Mouse (Mus musculus) kidney, adult 9 months (tissue): Measurements from ENCODE around the gene Cdk9.

Experiments
- DNase-seq: peaks from one replicate; pipeline ENCODE4 v3.0.0; 2022

The Cdk9 gene

DNA sequence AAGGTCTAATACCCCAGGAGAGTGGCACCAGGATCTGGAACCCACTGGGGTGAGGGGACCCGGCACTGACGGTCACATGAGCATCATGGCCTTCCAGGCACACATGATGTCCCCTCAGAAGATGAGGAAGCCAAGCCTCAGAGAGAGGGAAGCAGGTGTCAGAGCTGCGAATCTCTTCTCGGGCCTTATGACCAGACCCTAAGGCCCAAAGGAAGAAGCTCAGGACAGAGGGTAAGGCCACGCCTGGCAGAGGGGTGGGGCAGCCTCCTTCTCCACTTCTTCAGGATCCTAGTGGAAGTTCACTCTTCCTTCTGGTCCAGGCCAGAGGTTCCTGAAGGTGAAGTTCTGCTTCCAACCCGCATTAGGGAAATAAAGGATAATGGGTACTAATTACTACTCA is 19.8 kb upstream of the Cdk9 start:
- no peak for DNase-seq

DNA sequence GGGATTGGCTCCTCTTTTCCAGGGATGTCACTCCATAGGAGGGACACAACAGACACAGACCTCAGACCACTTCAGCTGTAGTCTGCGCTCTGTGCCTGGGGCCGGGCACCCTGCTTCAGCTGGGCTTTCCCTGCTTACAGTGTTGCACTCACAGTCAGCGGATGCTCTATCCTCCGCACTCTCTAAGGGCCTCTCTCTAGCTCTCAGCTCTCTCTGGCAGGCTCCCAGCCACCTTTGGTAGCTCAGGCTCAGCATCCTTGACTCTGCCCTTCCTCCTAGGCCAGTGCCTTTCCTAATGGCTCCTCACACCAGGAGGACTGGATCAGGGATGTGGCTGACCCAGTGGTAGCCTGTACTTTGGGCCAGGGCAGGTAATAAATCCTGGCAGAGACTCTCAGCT is 19.0 kb upstream of the Cdk9 start:
- DNase-seq: no peak

DNA sequence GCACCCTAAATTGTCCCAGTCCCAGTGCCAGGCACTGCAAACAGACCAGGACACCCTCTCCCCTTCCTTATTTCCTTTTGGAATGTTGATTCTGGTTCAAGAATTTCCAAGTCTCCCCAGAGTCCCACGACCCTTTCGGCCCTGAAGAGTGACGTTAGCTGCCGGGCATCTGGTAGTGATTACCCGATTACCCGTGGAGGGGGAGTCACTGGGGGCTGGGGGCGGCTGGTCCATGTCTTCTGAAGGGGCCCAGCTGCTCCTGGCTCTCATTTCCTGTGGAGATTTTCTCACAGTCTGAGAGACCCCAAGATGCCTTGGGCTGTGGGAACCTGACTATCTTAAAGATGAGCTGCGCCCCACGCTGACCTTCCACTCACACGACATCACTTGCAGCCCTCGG is 18.0 kb upstream of the Cdk9 start:
- DNase-seq: no peak

DNA sequence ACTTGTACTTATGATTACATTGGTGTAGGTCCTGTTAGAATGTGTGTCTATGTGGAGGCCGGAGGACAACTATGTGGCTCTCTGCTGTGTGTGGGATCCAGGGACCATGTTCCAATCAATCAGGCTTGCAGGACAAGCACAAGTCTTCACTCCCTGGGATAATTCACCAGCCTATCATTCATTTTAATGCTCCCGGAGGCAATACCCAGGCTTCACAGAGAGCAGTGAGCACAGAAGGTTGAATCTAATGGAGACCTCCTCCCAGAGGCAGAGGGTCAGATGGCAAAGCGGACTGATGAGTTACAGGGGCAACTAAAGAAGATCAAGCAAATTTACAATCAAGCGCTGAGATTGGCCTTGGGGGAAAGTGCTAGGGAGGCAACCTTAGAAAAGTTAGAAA is 16.7 kb upstream of the Cdk9 start:
- no peak for DNase-seq

DNA sequence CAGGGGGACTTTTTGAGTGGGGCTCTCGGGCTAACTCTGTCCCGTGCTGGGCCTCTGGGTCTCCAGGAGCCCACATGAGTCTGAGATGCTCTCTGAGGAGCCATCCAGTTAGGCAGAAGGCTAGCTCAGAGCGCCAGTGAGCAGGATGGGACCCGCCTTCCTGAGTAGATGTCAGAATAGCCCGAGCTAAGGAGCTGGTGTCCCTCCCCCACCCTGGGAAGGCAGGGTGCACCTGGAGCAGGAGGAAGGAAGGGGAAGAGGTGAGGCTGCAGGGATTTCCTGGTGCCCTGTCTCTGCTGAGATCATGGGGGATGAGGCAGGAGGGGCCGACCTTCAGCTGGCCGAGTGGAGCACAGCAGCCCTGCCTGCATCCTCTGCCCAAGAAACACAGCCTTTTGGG is 15.6 kb upstream of the Cdk9 start:
- DNase-seq: peak; percentile 77

DNA sequence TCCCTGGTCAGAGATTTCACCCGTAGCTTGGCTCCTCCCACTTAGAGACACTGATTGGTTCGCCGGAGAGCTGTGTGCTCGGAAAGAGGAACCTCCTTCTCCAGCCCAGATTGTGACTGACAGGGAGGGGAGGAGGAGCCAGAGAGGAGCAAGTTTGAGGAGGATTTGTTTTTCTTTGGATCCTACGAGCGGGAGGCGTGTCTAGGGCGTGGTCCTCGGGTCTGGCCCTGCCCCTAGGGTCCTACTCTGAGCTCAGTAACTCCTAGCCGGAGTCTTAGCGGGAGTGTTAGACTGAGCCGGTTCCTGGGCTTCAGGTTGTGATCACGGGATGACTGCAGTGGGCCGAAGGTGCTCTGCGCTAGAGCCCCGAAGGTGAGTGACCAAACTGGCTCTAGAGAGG is 14.6 kb upstream of the Cdk9 start:
- DNase-seq: peak; percentile 98

DNA sequence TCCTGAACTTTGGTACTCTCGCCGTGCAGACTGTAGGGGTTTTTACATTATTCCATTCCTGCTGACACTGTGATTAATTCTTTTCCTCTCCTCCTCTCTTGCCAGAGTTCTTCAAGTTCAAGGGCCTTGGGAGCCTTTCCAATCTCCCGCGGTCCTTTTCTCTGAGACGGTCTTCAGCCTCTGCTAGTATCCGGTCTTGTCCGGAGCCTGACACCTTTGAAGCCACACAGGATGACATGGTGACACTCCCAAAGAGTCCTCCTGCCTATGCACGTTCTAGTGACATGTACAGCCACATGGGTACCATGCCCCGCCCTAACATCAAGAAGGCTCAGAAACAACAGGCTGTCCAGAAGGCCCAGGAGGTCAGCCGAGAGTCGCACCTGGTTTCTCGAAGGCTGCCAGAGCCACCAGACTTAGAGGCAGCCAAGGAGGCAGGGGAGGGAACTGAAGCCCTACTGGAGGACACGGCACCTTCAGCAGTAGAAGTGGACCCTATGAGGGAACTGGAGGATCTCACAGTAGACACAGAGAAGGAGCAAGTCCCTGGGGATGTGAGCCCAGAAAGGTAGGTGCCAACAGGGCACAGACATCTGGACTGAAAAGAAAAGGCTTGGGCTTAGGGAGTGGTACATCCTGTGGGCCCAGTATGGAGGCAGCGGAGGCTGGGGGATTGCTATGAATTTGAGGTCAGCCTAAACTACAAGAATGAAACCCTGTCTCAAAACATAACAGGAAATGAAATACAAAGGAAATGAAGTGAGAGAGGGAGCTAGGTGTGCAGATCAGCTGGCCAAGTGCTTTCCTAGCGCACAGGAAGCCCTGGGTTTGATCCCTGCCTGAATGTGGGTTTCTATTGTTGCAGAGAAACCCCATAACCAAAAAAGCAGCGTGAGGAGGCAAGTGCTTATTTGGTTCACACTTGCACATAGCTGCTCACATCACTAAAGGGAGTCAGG is 12.2 kb upstream of the Cdk9 start:
- no peak for DNase-seq

DNA sequence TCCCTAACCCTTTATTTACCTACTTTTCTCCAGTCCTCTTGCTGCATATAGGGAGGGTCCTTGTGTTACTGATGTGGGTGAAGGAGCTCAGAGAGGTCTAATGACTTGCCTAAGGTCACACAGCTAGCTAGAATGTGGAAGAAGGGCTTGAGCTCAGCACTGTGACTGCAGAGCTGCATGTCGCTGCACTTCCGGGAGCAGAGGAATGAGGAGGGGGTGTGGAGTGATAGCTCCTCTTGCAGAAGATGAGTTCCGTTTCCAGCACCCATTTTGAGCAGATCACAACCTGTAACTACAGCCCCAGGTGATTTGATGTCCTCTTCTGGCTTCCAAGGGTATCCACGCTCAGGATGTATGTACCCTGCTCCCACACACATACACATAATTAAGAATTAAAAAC is 11.3 kb upstream of the Cdk9 start:
- DNase-seq: no peak

DNA sequence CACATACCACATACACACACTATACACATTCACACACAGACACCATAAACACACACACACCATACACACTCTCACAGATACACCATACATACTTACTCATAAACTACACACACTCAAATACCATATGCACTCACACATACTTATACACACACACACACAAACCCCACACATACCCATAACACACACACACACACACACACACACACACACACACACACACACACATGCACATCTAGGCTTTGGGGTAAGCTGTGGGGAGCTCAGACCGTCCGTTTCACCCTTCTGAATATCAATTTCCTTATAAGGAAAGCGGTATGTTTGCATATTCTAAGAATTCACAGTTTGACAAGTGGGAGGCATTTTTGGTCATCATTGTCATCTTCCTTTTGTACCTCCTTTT is 9.7 kb upstream of the Cdk9 start:
- DNase-seq: no peak

DNA sequence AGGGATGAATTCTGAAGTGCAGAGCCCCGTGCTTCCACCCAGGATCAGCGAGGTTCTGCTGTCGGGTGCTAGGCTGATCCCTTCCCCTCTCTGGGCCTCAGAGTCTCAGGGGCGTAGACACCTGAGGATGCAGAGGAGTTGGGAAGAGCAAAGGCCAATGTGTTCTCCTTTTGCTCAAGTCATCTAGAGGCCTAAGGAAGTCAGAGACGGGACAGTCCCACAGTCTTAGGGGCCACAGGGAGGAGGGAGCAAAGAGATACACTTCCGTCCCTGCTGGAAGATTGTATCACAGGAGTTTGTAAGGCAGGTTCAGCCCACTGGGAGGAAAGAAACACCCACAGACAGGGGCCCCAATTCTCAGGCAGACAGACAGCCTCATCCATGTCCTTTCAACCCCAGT is 9.2 kb upstream of the Cdk9 start:
- DNase-seq: no peak

DNA sequence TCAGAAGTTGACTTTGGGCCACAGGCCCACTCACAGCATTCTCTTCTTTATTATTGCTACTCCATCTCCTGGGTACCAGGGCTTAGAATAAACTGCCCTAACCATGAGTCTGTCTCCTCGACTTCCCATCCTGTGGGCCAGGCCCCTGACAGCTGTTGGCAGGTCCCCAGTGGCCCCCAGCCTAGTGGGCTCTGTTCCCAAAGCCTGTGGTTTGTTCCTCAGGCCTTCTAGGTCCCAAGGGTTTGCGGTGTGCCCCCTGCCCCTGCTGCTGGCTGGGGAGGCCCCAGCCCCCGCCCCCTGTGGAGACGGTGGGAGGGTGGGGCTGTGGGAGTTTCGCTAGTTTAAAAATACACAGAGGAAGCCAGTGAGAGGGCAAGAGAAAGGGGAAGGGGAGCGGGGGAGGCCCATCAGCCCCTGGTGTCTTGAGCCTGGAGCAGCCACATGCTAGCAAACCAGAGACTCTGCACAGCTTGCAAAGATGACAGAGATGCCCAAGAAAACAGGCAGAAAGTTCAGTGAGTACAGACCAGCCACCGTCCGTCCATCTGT is 7.9 kb upstream of the Cdk9 start, which contains the start of gene Sh2d3c:
Gene Sh2d3c, plus strand, starts transcription at position 375 of the 549 bp plus-strand sequence.
- DNase-seq: no peak

DNA sequence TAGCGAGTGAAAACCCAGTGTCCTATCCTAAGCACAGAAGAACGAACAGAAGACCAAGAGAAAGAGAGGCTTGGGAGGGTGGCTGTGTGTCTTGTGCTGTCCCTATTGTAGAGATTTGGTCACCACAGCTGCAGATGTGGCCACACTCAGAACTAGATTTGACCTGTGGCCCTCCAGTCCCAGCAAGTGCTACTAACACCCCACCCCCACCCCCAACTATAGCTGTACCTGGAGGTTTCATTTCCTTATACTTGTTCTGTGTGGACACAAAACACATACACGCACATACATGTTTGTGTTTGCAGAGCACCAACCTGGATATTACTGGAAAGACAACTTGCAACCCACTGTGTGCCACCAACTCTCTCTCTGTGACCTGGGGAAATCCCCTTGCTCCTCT is 7.2 kb upstream of the Cdk9 start:
- DNase-seq: no peak

DNA sequence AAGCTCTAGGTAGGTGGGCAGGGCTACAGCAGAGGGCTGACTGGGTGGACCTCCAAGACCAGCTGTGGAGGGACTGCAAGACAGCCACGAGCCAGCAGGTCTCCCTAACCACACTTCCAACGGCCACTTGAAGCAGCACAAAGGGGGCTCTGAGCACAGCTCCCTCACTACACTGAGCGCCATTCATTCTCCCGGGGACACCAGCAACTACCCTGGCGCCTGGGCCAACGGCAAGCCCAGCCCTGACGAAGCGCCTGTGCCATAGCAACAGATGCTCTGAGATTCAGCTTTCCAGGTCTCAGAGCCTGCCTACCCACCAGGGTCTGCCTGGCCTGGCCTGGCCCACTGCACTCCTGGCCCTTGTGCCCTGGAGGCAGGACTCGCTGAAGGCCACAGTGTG is 5.9 kb upstream of the Cdk9 start:
- no peak for DNase-seq

DNA sequence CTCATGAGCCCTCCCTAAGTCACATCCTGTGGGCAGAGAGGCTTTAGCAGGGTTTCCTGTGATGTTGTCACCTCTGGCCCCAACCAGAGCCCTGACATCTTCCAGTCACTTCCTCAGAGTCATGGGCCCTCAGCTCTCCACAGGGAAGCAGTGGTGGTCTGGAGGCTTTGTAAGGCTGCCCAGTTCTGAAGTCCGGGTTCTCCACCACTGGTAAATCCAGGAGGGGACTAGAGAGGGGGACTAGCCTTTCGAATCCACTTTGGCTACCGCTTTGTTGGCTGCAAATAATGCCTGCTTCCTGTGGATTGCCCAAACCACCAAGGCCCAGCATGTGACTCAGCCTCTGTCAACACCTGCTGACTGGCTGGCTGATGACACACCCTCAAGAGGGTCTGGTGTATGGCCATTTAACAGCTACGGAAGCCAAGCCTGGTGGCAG is 2.1 kb upstream of the Cdk9 start:
- DNase-seq: no peak

DNA sequence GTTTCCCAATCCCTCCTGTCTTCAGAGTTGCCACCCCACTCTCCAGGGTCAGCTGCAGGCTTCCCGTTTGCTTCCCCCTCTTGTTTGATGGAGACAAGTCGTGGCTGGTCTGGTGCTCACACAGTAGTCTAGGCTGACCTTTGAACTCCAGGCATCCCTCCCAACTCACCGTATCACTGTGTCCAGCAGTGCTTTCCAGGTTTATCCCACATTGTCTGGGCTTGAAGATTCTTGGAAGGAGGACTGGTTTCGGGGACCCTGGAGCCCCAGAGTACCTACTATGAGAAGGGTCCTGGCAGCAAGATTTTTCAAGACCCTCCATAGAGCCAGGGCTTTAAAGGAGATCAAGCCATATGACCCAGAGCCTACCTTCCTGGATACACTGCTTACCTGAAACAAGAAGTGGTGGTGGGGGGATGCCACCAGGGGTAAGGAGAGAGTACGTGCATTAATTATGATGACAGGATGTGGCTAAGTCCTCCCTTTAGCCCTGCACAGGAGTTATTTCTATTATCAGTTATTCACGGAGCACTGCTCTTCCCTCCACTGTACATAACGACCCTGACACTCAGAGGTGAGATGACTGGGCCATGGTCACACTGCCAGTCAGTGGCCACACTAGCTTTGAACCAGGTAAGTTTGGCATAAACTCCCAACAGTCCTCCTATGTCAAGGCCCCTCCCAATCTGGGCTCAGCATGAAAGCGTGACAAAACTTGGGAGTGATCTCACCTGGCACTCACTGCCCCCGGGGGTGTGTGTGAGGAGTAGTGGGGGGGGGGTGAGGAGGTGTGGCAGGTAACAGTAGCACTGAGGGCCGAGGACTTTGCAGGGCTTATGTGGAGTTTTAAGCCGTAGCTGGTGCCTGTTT is 1.5 kb upstream of the Cdk9 start:
- no peak for DNase-seq

DNA sequence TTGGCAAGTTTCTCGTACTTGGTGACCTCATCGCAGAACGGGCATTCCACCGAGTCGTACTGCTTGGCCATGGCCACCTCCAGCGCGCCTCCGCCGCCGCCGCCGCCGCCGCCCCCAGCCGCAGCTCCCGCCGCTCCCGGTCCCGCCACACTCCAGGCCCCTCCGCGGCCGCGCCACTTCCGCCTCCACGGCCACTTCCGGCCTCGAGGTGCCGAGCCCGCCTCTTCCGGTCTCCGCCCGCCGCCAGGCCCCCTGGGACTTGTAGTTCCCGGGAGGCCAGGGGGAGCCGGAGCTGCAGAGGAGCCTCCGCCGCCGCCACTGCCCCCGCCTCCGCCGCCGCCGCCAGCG is 316 bp downstream of the Cdk9 start:
- peak; percentile 95 for DNase-seq

DNA sequence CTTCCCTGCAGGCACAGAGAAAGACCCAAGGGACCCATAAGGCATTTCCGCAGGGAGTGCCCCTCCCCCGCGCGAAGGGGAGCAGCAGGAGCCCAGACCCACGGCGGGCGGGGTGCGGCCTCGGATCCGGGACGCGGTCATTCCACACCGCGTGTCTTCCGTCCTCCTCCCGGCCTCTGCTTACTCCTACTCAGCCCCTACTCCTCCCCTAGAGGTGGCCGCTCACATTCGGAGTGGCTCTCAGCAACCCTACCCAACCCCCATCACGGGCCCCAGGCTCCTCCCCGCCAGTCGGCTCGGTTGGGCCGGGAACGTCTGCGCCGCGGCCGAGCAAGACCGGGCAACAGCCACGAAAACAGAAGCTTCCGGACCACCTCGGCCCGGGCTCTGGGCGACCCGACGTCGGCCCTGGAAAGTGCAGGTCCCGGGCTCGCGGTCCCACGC is 746 bp downstream of the Cdk9 start:
- DNase-seq: peak; percentile 85

DNA sequence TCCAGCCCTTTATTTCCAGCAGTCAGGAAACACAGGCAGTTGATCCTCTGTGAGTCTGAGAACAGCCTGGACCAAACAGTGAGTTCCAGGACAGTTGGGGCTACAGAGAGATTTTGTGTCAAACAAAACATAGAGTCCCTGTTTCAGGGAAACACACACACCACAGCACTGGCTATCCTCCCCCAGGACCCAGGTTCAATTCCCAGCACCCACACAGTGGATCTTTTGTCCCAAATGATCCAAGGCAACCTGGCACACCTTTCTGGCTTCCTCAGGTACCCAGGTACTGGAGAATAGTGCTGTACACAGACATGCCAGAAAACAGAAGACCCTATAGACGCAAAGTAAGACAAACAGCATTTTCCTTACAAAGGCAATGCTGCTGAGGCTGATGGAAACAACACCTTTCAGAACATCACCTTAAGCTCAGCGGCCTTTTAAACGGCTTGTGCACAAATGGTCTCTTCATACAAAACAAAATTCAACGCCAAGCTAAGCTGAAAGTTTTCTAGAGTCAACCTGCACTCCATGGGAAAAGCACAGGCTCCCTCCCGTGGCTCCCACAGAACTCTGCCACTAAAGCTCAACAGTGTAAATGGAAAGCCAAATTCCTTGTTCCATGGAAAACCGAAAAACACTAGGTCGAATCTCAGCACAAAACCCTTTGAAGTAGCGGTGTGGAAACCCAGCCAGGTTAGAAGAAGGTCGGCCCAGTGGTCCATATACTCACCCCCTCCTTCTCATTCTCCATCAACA is 1.4 kb downstream of the Cdk9 start:
- no peak for DNase-seq

DNA sequence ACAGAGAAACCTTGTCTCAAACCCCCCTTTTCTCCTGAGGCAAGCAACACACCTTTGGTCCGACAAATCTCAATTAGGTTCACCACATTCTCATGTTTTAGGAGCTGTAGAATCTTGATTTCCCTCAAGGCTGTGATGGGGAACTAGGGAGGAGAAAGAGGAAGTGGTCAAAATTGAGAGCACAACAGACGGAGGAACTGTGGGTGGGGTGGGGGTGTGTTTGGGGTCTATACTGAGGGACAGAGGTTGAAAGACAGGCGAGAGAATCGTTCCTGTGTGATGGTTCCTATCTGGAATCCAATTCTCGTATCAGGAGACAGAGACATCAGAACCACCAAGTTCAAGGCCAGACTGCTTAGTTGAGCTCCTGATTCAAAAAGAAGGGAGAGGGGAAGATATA is 2.5 kb downstream of the Cdk9 start:
- DNase-seq: no peak

DNA sequence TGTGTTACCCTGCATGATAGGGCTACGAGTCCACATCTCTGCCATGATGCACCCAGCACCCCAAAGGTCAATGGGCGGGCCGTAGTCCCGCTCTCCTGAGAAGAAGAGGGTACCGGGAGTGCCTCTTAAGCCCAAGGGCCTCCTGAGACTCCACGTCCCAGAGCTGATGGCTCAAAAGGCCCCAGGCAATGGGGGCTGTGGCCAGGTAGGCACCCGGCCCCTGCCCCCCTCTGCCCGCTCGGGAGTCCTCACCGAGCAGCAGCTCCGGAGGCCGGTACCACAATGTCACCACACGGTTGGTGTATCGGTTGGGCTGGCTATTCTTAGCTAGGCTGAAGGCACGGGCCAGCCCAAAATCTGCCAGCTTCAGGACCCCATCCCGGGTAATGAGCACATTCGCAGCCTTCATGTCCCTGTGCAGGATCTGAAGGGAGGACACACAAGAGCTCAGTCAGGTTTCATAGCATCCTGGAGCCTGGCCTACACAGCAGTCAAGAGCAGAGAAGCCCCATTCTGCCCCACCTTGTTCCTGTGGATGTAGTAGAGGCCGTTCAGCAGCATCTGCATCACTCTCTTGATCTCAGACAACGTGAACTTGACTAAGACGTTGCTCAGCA is 3.2 kb downstream of the Cdk9 start:
- DNase-seq: no peak

DNA sequence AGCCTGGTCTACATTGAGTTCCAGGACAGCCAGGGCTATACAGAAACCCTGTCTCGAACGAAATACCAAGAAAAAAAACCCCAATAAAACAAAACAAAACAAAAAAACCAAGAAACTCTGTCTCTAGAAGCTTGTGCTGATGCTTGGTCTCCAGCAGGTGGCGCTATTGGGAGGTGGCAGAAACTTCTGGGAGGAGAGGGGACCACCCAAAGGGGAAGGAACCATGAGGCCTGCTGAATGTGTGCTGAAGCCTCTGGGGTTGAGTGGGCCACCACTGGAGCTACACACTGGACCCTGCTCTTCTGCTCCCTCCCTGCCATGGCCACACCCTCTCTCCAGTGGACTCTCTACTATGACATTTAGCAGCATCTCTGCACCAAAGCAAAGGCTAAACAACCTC is 4.2 kb downstream of the Cdk9 start:
- DNase-seq: no peak

DNA sequence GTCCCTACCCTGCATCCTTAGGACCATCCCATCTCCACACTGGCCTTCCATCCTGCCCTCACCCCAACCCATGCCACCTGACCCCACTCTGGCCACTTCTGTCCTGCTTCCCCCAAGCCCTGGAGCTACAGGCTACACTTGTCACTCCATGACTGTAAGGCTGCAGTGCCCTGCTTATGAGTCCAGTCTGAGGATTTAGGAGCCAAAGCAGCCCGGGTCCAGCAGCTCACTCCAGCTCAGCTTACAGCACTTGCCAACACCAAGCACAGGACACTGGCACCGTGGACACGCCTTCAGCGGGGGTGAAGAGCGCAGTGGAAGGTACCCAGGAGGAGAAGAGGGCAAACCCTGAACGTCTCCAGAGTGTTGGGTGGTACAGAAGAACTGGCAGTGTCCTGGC is 5.9 kb downstream of the Cdk9 start:
- DNase-seq: no peak
